Mouse (Mus musculus) kidney, adult 2 months (tissue): ENCODE results near the gene Abat.

Experiments used
- CTCF ChIP-seq: fragments of 200-500 bp; conservative IDR thresholded peaks from 2 replicates; pipeline ENCODE4 v1.5.1; 2011; ENCODE audit warnings: low read depth, mild to moderate bottlenecking, control low read depth, low read length, moderate library complexity, mixed read lengths; ENCODE audit not compliant: insufficient read depth, insufficient read length
- POLR2A ChIP-seq: fragments of 200-500 bp; IDR thresholded peaks from one replicate; pipeline ENCODE4 v1.6.1; 2011; ENCODE audit warnings: low read depth, low read length, control low read depth

DNA sequence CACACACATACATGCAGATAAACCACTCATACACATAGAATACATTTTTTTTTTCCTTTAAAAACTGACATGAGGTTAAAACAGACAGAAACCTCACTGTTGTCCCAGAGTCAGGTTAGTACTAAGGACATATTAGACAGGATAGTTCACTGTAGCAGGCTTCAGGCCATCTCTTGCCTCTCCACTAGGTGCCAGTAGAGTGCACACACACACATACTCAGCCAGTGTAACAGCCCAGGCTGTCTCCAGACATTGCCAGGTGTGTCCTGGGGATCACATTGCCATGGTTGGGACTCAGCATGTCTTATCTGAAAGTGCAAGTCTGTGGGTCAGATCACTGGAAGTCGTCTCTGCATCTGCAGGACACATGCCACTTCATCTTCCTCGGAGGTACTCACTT is 130.6 kb downstream of the Abat start:
- TF ChIP-seq POLR2A (no peak), CTCF (peak; percentile 93)
